Mouse (Mus musculus): ENCODE data around the gene Nek6.

GRCm38 (mm10) chr2:38478683-38479082 lies 32.8 kb upstream of the Nek6 start:
- TF ChIP-seq CTCF (IDR thresholded peaks at IDR 0.05; ENCODE audit: borderline replicate concordance, control insufficient read depth, extremely low read depth, insufficient read depth, low read length, poor library complexity) (no peak), POLR2A (IDR thresholded peaks at IDR 0.05; ENCODE audit: control insufficient read depth, extremely low read depth, insufficient read depth, low read length, poor library complexity) (no peak)

Data from thymus, adult 2 months (tissue).